Mouse (Mus musculus) liver, postnatal 0 days (tissue): ENCODE results near the gene Nav1. TPM values are rescaled to one million over a fixed set of nuclear protein-coding genes. Genes with fewer than 3 reads are reported as not detected.

Experiments used
- ATAC-seq: fragments of 200-750 bp; cut with Nextera tagmentation; 2 replicates; pipeline ENCODE4 v1.8.0; 2017; ENCODE audit warnings: mild to moderate bottlenecking, moderate library complexity
- DNase-seq: peaks from one replicate; pipeline ENCODE4 v3.0.0-alpha.2; 2016
- H3K27ac ChIP-seq: fragments of 300-500 bp; sonication (generic); 2 replicates; pipeline ENCODE4 v1.5.1; 2014; ENCODE audit warnings: antibody characterized with exemption, moderate library complexity, mild to moderate bottlenecking, low read depth
- H3K27me3 ChIP-seq: fragments of 300-500 bp; sonication (generic); 2 replicates; pipeline ENCODE4 v1.6.1; 2014; ENCODE audit warnings: low read length, control low read depth, mixed read lengths; ENCODE audit not compliant: insufficient read depth
- H3K36me3 ChIP-seq: fragments of 300-500 bp; sonication (generic); replicated peaks from 2 replicates; pipeline ENCODE4 v1.6.1; 2014; ENCODE audit warnings: mild to moderate bottlenecking, control low read depth, low read length, moderate library complexity, mixed read lengths; ENCODE audit not compliant: insufficient read depth
- H3K4me1 ChIP-seq: fragments of 300-500 bp; sonication (generic); 2 replicates; pipeline ENCODE4 v1.6.1; 2014; ENCODE audit warnings: antibody characterized with exemption, mild to moderate bottlenecking, control low read depth; ENCODE audit not compliant: insufficient read depth
- H3K4me2 ChIP-seq: fragments of 300-500 bp; sonication (generic); 2 replicates; pipeline ENCODE4 v1.6.1; 2014; ENCODE audit warnings: low read depth, mild to moderate bottlenecking, low read length, moderate library complexity, mixed read lengths
- H3K4me3 ChIP-seq: fragments of 300-500 bp; sonication (generic); 2 replicates; pipeline ENCODE4 v1.5.1; 2014; ENCODE audit warnings: low read depth, low read length
- H3K9ac ChIP-seq: fragments of 300-500 bp; sonication (generic); replicated peaks from 2 replicates; pipeline ENCODE4 v1.6.1; 2014; ENCODE audit warnings: mild to moderate bottlenecking, moderate library complexity
- H3K9me3 ChIP-seq: fragments of 300-500 bp; sonication (generic); 2 replicates; pipeline ENCODE4 v1.6.1; 2016; ENCODE audit warnings: mild to moderate bottlenecking, control low read depth, low read length, mixed read lengths
- CTCF ChIP-seq: sonication (generic); IDR thresholded peaks from 2 replicates; pipeline ENCODE4 v1.5.1; 2016; ENCODE audit warnings: antibody characterized with exemption, low read depth
- EP300 ChIP-seq: IDR thresholded peaks from 2 replicates; pipeline ENCODE4 v1.6.1; 2016; ENCODE audit warnings: antibody characterized with exemption, low read depth, mild to moderate bottlenecking
- WGBS: fragments of 180-500 bp; shearing (Covaris S2); extraction: QIAGEN DNeasy Blood & Tissue Kit; methylation state at CpG from one replicate; pipeline ENCODE4 v1.1.7; 2014; ENCODE audit not compliant: insufficient replicate concordance; 5-methylcytosine and 5-hydroxymethylcytosine counted together
- polyA plus RNA-seq: library from polyadenylated mRNA; unstranded; fragments of >200 nt; fragmentation: Nextera tagmentation; extraction: Ambion mirVana; gene quantifications from 2 replicates; pipeline ENCODE4 v1.2.1, GENCODE M21; 2015

Nav1 gene
- polyA plus RNA-seq, 1 experiment from 2014 or later: 0.94 TPM

- Histone ChIP-seq H3K9ac (no peak overlapping the region), H3K27ac (no peak overlapping the region), H3K4me1 (peaks cover 9% of the 10 kb centered on the region; the same call in 1 of the 2 replicates), H3K9me3 (no peaks in the 10 kb centered on the region), H3K36me3 (no peaks in the 10 kb centered on the region), H3K4me2 (peak overlapping the region; percentile 74), H3K4me3 (peak overlapping the region; percentile 46), H3K27me3 (peaks cover 30% of the 10 kb centered on the region)
- 2% methylated on average over 16 of the region's 19 CpGs for WGBS
- TF ChIP-seq EP300: no peak
- ATAC-seq: no peak
- DNase-seq: no peak
Observed at GRCm38 (mm10) chr1:135585573-135585972, 21.5 kb downstream of the Nav1 start.

- Histone ChIP-seq H3K36me3 (no peaks in the 10 kb centered on the region), H3K27ac (no peak overlapping the region), H3K9me3 (no peaks in the 10 kb centered on the region), H3K27me3 (peaks cover 30% of the 10 kb centered on the region), H3K4me3 (peak overlapping the region; percentile 46), H3K4me2 (peak overlapping the region; percentile 74), H3K4me1 (peaks cover 9% of the 10 kb centered on the region; the same call in 1 of the 2 replicates), H3K9ac (no peak overlapping the region)
- no peak for ATAC-seq
- TF ChIP-seq CTCF: no peak
- no peak for TF ChIP-seq EP300
- 13% methylated on average over 67 of the region's 73 CpGs for WGBS
- DNase-seq: peak; percentile 24
Observed at GRCm38 (mm10) chr1:135584587-135585541, 22.2 kb downstream of the Nav1 start.

- Histone ChIP-seq H3K4me1 (peaks cover 9% of the 10 kb centered on the region; the same call in 1 of the 2 replicates), H3K27me3 (peaks cover 30% of the 10 kb centered on the region), H3K4me2 (peak overlapping the region; percentile 74; the same call in 1 of the 2 replicates), H3K9me3 (no peaks in the 10 kb centered on the region), H3K9ac (no peak overlapping the region), H3K4me3 (peak overlapping the region; percentile 46; the same call in 1 of the 2 replicates), H3K36me3 (no peaks in the 10 kb centered on the region), H3K27ac (no peak overlapping the region)
- DNase-seq (no peak), ATAC-seq (no peak)
- TF ChIP-seq CTCF: no peak
- WGBS: 40% methylated on average over 21 of the region's 21 CpGs
Observed at GRCm38 (mm10) chr1:135583678-135584515, 23.2 kb downstream of the Nav1 start.

- Histone ChIP-seq H3K27me3 (peaks cover 30% of the 10 kb centered on the region), H3K4me1 (peaks cover 9% of the 10 kb centered on the region; the same call in 1 of the 2 replicates), H3K9me3 (no peaks in the 10 kb centered on the region), H3K36me3 (no peaks in the 10 kb centered on the region), H3K4me3 (no peak overlapping the region), H3K27ac (no peak overlapping the region), H3K9ac (no peak overlapping the region), H3K4me2 (peak overlapping the region; percentile 74; the same call in 1 of the 2 replicates)
- TF ChIP-seq CTCF (no peak), EP300 (no peak)
- DNase-seq (no peak), ATAC-seq (no peak)
- 38% methylated on average over 15 of the region's 15 CpGs for WGBS
Observed at GRCm38 (mm10) chr1:135583081-135583677, 23.9 kb downstream of the Nav1 start.

- Histone ChIP-seq H3K4me2 (no peak overlapping the region), H3K9me3 (no peaks in the 10 kb centered on the region), H3K9ac (no peak overlapping the region), H3K4me1 (peaks cover 9% of the 10 kb centered on the region; the same call in 1 of the 2 replicates), H3K27ac (no peak overlapping the region), H3K36me3 (no peaks in the 10 kb centered on the region), H3K27me3 (peaks cover 22% of the 10 kb centered on the region), H3K4me3 (no peak overlapping the region)
- WGBS: 53% methylated on average over 8 of the region's 8 CpGs
- DNase-seq: no peak
- no peak for ATAC-seq
- TF ChIP-seq CTCF: no peak
- TF ChIP-seq EP300: no peak
Observed at GRCm38 (mm10) chr1:135581001-135581400, 26.1 kb downstream of the Nav1 start.
